Mouse (Mus musculus): ENCODE results near the gene Faap20. TPM values are rescaled to one million over a fixed set of nuclear protein-coding genes. Genes with fewer than 3 reads are reported as not detected.
"Not testable (repeated sequence)": the region's sequence is repeated elsewhere in the genome, so short reads cannot be mapped to it uniquely, and the experiment has no call there.

The Faap20 gene
- total RNA-seq, 2 experiments from 2014 or later: 24.2 to 24.5 TPM

DNA sequence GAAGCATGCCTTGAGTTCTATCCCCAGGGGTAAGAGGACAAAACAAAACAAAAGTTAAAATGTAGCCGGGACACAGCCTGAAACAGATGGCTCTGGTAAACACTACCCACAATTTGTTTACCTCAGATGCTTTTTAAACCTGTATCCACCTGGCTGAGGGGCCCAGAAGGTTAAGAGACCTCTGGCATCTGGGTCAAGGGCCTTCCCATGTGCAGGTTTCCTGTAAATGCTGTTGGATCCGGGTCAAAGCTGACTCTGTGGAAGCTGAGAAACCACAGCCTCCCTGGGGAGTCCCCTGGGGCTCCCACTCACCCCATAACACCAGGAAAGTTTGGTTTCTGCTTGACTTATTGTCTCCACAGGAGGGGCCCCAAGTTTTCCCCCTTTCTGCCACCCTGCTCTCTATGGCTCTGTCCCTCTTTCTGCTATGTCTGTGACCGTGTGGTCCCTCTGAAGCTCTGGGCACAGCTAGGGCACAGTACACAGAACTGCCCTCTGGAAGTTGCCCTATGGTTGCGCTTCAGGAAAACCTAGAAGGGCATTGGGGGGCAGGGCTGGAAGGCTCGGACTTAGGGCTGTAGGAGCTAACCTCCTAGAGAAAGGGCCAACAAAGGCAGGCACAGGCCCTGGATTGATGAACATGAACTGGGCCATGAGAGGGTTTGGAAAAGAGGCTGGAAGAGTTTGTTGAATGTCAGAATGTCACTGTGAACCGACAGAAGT, 3.7 kb upstream of the Faap20 start:
- DNase-seq (ENCODE audit: low spot score in 2 of 2): no peak

- peak; percentile 79 to 89 for DNase-seq (ENCODE audit: low spot score in 2 of 2)
Observed at GRCm38 (mm10) chr4:155246691-155247105, 2.9 kb upstream of the Faap20 start.

- DNase-seq (ENCODE audit: low spot score in 2 of 2): not testable (repeated sequence)
Observed at GRCm38 (mm10) chr4:155248054-155248453, 1.5 kb upstream of the Faap20 start.

GRCm38 (mm10) chr4:155249257-155249647, 350 bp upstream of the Faap20 start:
- DNase-seq (ENCODE audit: low spot score in 2 of 2): peak; percentile 96 to 97

- peak in 1 of 2 experiments; percentile 34 for DNase-seq (ENCODE audit: low spot score in 2 of 2)
Observed at GRCm38 (mm10) chr4:155250361-155251117, 937 bp downstream of the Faap20 start.

DNA sequence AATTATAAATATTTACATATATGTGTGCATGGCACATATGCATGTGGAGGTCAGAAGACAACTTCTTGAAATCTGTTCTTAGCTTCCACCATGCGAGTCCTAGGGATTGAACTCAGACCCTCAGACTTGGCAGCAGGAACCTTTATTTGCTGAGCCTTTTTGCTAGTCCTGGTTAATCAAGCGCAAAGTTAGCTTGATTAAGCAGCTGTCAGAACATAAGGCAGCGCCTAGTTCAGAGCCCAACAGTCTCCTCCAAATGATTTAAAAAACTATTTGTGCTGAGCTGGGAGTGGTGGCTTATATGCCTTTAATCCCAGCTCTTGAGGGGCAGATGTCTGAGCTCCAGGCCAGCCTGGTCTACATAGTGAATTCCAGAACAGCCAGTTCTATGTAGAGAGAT, 1.5 kb downstream of the Faap20 start:
- peak in 1 of 2 experiments; percentile 60 for DNase-seq (ENCODE audit: low spot score in 2 of 2)

DNA sequence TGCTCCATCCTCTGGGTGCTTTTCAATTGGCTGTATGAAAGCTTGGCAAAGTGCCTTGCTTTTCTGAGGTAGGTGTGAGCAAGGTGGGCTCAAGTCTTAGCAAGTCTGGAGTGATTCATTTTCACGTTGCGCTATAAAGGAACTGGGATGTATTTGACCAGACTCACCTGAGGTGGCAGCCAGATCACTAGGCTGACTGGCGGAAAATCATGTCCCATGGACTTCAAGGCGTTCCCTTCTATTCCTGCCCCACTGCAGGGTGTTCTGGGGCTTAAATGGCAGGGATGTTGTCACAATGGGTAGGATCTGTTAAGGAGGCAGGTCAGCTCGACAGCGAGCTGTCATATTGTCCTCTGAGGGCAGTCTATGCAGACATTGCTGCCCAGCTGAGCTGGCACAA, 2.7 kb downstream of the Faap20 start:
- no peak for DNase-seq (ENCODE audit: low spot score in 2 of 2)

GRCm38 (mm10) chr4:155264521-155265321, 15.1 kb downstream of the Faap20 start:
- DNase-seq (ENCODE audit: low spot score in 2 of 2): no peak

DNA sequence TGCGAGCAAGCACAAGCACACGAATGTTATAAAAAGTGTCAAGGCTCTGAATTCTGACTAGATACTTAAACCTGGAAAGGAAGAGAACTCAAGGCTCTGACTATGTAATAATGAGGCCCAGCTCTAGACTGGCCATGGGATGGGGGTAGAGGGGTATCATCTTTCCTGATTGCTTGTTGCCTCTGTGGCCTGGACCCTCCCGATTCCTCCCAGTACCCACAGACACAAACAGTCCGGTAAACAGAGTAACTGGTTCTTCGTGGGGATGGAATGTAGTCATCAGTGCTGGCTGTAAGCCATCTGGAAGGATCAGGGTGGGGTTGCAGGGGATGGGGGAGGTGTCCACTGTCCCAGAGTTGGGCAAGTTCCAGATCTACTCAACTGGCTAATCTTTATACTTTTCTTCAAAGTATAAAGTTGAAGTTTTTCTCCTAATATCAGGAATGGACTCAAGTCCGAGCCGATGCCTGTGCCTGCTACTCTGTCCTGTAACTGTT, 17.5 kb downstream of the Faap20 start:
- no peak for DNase-seq (ENCODE audit: low spot score in 2 of 2)

GRCm38 (mm10) chr4:155267639-155268175, 18.1 kb downstream of the Faap20 start:
- DNase-seq (ENCODE audit: low spot score in 2 of 2): no peak

- DNase-seq (ENCODE audit: low spot score in 2 of 2): peak; percentile 64 to 75
Observed at GRCm38 (mm10) chr4:155268382-155268781, 18.8 kb downstream of the Faap20 start.

DNA sequence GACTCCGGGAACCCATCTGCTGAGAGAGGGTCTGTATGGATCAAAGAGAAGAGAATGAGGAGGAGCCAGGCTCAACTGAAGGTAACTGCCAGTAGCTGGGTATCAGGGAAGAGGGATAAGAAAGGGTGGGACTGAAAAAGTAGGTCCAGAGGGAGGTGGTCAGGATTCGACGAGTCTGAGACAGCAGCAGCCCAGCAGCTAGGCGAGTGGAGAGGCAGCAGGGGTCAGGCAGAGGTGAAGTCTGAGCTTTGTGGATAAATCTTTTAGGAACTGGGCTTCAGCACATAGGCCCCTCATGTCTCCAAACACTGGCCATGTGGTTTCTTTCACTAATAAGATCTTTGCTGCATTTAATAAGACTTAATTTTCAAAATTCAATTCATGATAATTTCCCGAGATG, 24.8 kb downstream of the Faap20 start:
- no peak for DNase-seq (ENCODE audit: low spot score in 2 of 2)

DNA sequence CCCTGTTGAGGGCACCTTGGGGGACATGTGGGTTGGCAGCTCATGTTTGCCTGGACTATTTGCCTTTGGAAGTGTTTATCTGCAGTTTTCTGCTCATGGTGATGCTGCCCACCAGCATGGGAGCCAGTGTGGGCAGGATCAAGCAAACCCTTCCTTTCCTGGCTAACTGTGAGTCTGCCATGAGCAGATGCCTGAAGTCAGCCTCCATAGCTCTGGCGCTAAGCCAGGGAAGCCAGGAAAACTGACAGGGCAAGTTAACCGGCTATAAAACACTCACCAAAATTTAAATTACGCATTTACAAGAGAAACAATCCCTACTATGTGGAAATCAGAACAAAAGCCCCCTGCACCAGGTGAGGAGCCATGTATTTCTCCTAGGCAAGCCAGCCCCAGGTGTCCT, 25.2 kb downstream of the Faap20 start:
- no peak for DNase-seq (ENCODE audit: low spot score in 2 of 2)

- no peak for DNase-seq (ENCODE audit: low spot score in 2 of 2)
Observed at GRCm38 (mm10) chr4:155277963-155278362, 28.4 kb downstream of the Faap20 start.

- DNase-seq (ENCODE audit: low spot score in 2 of 2): no peak
Observed at GRCm38 (mm10) chr4:155279054-155279453, 29.5 kb downstream of the Faap20 start.

GRCm38 (mm10) chr4:155279926-155280767, 30.5 kb downstream of the Faap20 start:
- DNase-seq (ENCODE audit: low spot score in 2 of 2): no peak

DNA sequence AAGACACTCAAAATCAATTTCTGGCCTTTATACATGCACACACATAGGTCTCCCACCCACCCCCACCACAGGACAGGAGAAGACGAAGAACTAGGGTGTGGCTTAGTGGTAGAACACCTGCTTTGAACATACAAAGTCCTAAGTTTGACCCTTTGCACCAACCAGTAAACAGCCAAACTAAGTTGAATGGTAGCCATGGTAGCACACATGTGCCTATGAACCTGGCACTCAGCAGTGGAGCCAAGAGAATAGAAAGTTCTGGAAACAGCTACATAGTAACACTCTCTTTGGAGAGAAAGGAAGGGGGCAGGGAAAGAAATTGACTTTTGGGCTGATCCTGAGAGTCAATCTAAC, 31.1 kb downstream of the Faap20 start:
- no peak for DNase-seq (ENCODE audit: low spot score in 2 of 2)

DNA sequence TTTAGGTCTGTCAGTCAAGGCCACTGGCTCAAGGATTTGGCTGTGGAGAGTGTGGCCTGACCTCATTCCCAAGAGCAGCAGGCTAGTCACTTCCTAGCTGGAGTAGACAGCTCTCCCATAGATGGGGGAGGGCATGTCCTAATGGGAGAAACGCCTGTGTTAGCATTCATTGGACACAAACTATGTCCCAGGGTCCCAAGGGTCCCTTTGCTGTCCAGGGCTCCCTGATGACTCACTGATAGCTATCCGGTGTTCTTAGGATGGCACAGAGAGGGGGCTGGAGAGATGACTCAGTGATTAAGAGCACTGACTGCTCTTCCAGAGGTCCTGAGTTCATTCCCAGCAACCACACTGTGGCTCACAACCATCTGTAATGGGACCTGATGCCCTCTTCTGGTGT, 31.6 kb downstream of the Faap20 start:
- DNase-seq (ENCODE audit: low spot score in 2 of 2): no peak

- DNase-seq (ENCODE audit: low spot score in 2 of 2): peak; percentile 34 to 43
Observed at GRCm38 (mm10) chr4:155281652-155282051, 32.0 kb downstream of the Faap20 start.

DNA sequence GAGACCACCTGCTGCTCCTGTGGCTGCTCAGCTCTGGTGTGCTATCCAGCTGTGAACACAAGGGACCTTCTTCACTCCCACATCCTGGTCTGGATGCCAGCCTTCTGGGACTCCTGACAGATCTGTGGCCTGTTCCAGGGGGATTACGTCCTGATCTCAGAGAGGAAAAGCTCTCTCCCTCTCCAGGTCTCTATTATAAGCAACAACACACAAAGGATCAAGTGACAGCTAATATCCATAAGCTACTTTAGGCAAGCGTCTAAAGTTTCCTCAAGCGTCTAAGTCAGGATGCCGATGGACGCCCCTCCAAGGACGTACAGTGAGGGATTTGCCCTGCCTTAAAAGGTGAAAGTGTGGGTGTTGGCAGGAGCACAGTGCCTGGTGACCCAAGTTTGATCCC, 32.6 kb downstream of the Faap20 start:
- DNase-seq (ENCODE audit: low spot score in 2 of 2): no peak
